Mouse (Mus musculus) bone marrow, adult 2 months (tissue): ENCODE data around the gene Zfand3.

Experiments used
- CTCF ChIP-seq: fragments of 200-500 bp; IDR thresholded peaks from 2 replicates; pipeline ENCODE4 v1.5.1; 2011; ENCODE audit warnings: low read length, control low read depth; ENCODE audit not compliant: control insufficient read depth, insufficient read depth
- POLR2A ChIP-seq: fragments of 200-500 bp; IDR thresholded peaks from 2 replicates; pipeline ENCODE4 v1.6.1; 2011; ENCODE audit warnings: low read depth, mild to moderate bottlenecking, control low read depth, low read length, borderline replicate concordance; ENCODE audit not compliant: control insufficient read depth

- TF ChIP-seq CTCF, result no peak
- no peak for TF ChIP-seq POLR2A
Measured at GRCm38 (mm10) chr17:29997726-29998125, 6.8 kb upstream of the Zfand3 start.
